Mouse (Mus musculus) G1E (cell line): ENCODE results near the gene Tns2. TPM values are rescaled to one million over a fixed set of nuclear protein-coding genes. Genes with fewer than 3 reads are reported as not detected.

Experiments used
- ATAC-seq: 2 replicates; pipeline ENCODE4 v1.8.0; 2016; ENCODE audit warnings: mild to moderate bottlenecking; ENCODE audit not compliant: insufficient number of reproducible peaks, poor library complexity, low FRiP score, severe bottlenecking; ENCODE audit errors: extremely low read depth
- DNase-seq: peaks from one replicate; pipeline ENCODE4 v3.0.0; 2012; ENCODE audit warnings: low spot score
- H3K27me3 ChIP-seq: 2 replicates; pipeline ENCODE4 v1.6.1; 2012; ENCODE audit warnings: mild to moderate bottlenecking, low read length, inconsistent platforms; ENCODE audit not compliant: insufficient read depth
- H3K36me3 ChIP-seq: replicated peaks from 2 replicates; pipeline ENCODE3; 2012; ENCODE audit warnings: mild to moderate bottlenecking, inconsistent platforms
- H3K4me1 ChIP-seq: 2 replicates; pipeline ENCODE4 v1.6.1; 2012; ENCODE audit warnings: low read depth, low read length, inconsistent platforms, mixed read lengths; ENCODE audit not compliant: insufficient read depth
- H3K4me3 ChIP-seq: 2 replicates; pipeline ENCODE4 v1.5.1; 2012; ENCODE audit warnings: low read depth, mild to moderate bottlenecking, inconsistent platforms, low read length, moderate library complexity, mixed read lengths
- H3K9me3 ChIP-seq: replicated peaks from 2 replicates; pipeline ENCODE4 v1.6.1; 2012; ENCODE audit warnings: inconsistent platforms
- CTCF ChIP-seq: IDR thresholded peaks from 2 replicates; pipeline ENCODE4 v1.5.1; 2012; ENCODE audit warnings: low read depth, low read length, inconsistent platforms, mixed read lengths
- GATA1 ChIP-seq: IDR thresholded peaks from 2 replicates; pipeline ENCODE4 v1.6.1; 2012; ENCODE audit warnings: borderline replicate concordance, low read length, inconsistent platforms, mixed read lengths
- GATA2 ChIP-seq: IDR thresholded peaks from 2 replicates; pipeline ENCODE4 v1.6.1; 2012; ENCODE audit warnings: low read depth, low read length, inconsistent platforms, borderline replicate concordance
- POLR2AphosphoS5 ChIP-seq: IDR thresholded peaks from 2 replicates; pipeline ENCODE4 v1.6.1; 2012; ENCODE audit warnings: low read depth, low read length, inconsistent platforms; ENCODE audit not compliant: insufficient replicate concordance
- TAL1 ChIP-seq: conservative IDR thresholded peaks from 2 replicates; pipeline ENCODE4 v1.6.1; 2012; ENCODE audit warnings: low read depth, low read length, inconsistent platforms, mixed read lengths
- polyA plus RNA-seq: library from polyadenylated mRNA; stranded (reverse); fragments of >175 nt; gene quantifications from 2 replicates; pipeline ENCODE4 v1.2.3, GENCODE M21; 2012
- total RNA-seq, 2 experiments: library from RNA; stranded (forward) in 1 of 2; stranded (reverse) in 1 of 2; fragments of 200-1000 nt in 1 of 2; fragments of >200 nt in 1 of 2; fragmentation: Nextera tagmentation in 1 of 2; gene quantifications; 2 replicates each; pipeline ENCODE4 v1.2.3; 2014 to 2017

Gene Tns2
- total and polyA plus RNA-seq, 3 experiments, result 0.55 to 2.3 TPM; not detected in 1

DNA sequence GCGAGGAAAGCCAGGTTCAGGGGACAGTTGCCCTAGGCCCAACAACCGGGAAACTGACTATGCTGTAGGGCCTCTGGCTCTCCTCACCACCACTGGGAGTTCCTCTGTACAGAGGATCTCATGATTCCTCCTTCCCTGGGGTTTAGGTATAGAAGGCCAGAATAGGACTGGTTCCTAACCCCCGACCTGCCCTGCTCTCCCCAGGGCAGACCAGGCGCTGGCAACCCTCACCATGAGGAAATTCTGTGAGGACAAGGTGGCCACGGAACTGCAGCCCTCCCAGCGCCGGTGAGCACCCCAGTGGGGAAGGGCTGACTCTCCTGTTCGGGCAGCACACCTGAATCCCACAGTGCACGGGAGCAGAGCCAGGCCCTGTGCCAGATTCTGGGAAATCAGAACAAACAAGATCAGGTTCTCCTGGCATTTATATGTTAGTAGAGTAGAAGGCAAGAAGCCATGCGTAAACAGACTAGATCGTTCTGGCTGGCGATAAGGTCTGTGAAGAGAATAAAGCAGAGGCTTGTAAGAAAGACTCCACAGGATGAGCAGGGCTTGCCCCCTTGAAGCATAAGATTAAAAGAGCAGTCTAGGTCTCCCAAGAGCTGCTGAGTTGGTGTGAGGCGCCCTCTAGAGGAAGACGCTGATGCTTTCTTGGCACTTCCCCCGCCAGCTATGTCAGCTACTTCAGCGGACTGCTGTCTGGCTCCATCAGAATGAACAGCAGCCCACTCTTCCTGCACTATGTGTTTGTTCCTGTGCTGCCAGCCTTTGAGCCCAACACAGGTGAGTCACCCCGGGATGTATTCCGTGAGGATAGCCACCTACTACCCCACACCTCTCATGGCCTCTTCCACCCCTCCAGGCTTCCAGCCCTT is 8.7 kb downstream of the Tns2 start:
- H3K9me3 ChIP-seq, result no peaks in the 10 kb centered on the region
- no peak overlapping the region for H3K4me3 ChIP-seq
- ATAC-seq (peak; percentile 31; the same call in 1 of the 2 replicates), DNase-seq (peak; percentile 72)
- H3K27me3 ChIP-seq, result peaks cover 70% of the 10 kb centered on the region
- TF ChIP-seq GATA2, result no peak
- TF ChIP-seq POLR2AphosphoS5, result no peak
- peak; percentile 52 for TF ChIP-seq CTCF
- no peak for TF ChIP-seq GATA1
- peaks cover 57% of the 10 kb centered on the region for H3K4me1 ChIP-seq
- H3K36me3 ChIP-seq, result no peaks in the 10 kb centered on the region

DNA sequence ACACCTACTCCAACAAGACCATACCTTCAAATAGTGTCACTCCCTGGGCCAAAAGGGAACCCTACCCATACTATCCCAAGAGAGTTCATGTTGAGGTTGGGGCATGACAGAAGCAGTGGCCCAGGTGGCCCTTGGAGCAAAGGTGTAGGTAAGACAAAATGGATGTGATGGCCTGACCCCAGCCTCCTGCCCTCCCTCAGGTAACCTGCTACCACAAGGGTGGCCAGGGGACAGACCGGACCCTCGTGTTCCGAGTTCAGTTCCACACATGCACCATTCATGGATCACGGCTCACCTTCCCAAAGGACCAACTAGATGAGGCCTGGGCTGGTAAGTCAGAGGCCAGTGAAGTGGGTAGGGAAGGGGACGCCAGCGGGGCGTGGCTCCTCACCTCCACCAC is 10.1 kb downstream of the Tns2 start:
- DNase-seq (no peak), ATAC-seq (no peak)
- peaks cover 49% of the 10 kb centered on the region for H3K4me1 ChIP-seq
- TF ChIP-seq GATA2 (no peak), TAL1 (no peak), POLR2AphosphoS5 (no peak), CTCF (no peak), GATA1 (no peak)
- H3K9me3 ChIP-seq, result no peaks in the 10 kb centered on the region
- peaks cover 59% of the 10 kb centered on the region for H3K27me3 ChIP-seq
- peaks cover 3% of the 10 kb centered on the region for H3K36me3 ChIP-seq
- no peak overlapping the region for H3K4me3 ChIP-seq

GRCm38 (mm10) chr15:102110701-102111494 is 10.7 kb downstream of the Tns2 start:
- ATAC-seq, result no peak
- peaks cover 49% of the 10 kb centered on the region for H3K4me1 ChIP-seq
- H3K36me3 ChIP-seq, result peaks cover 10% of the 10 kb centered on the region
- H3K4me3 ChIP-seq, result no peak overlapping the region
- H3K27me3 ChIP-seq, result peaks cover 52% of the 10 kb centered on the region
- TF ChIP-seq GATA1, result no peak
- no peak for TF ChIP-seq TAL1
- DNase-seq, result no peak
- H3K9me3 ChIP-seq, result no peaks in the 10 kb centered on the region

DNA sequence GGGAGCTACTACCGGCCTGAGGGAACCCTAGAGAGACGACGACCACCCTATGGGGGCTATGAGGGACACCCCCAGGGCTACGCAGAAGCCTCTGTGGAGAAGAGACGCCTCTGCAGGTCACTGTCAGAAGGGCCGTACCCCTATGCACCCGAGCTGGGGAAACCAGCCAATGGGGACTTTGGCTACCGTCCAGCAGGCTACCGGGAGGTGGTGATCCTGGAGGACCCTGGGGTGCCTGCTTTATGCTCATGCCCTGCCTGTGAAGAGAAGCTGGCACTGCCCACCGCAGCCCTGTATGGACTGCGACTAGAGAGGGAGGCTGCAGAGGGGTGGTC is 11.2 kb downstream of the Tns2 start:
- DNase-seq, result no peak
- Histone ChIP-seq H3K27me3 (peaks cover 47% of the 10 kb centered on the region), H3K36me3 (peaks cover 15% of the 10 kb centered on the region), H3K9me3 (no peaks in the 10 kb centered on the region), H3K4me1 (peaks cover 48% of the 10 kb centered on the region), H3K4me3 (peak overlapping the region; percentile 5; the same call in 1 of the 2 replicates)
- no peak for TF ChIP-seq POLR2AphosphoS5
- TF ChIP-seq TAL1, result no peak
- TF ChIP-seq GATA1, result no peak
- TF ChIP-seq CTCF, result no peak
- TF ChIP-seq GATA2, result no peak
- no peak for ATAC-seq

- Histone ChIP-seq H3K36me3 (peaks cover 22% of the 10 kb centered on the region), H3K27me3 (peaks cover 40% of the 10 kb centered on the region), H3K4me1 (peaks cover 48% of the 10 kb centered on the region), H3K9me3 (no peaks in the 10 kb centered on the region), H3K4me3 (no peak overlapping the region)
- TF ChIP-seq POLR2AphosphoS5, result no peak
- no peak for TF ChIP-seq CTCF
- no peak for TF ChIP-seq TAL1
- TF ChIP-seq GATA2, result no peak
- no peak for TF ChIP-seq GATA1
- ATAC-seq, result no peak
- no peak for DNase-seq
Observed at GRCm38 (mm10) chr15:102112181-102112580, 12.0 kb downstream of the Tns2 start.

- Histone ChIP-seq H3K9me3 (no peaks in the 10 kb centered on the region), H3K36me3 (peaks cover 28% of the 10 kb centered on the region), H3K4me1 (peaks cover 46% of the 10 kb centered on the region), H3K4me3 (no peak overlapping the region), H3K27me3 (peaks cover 34% of the 10 kb centered on the region)
- DNase-seq (no peak), ATAC-seq (no peak)
- TF ChIP-seq POLR2AphosphoS5 (no peak), GATA2 (no peak), CTCF (no peak), GATA1 (no peak), TAL1 (no peak)
Observed at GRCm38 (mm10) chr15:102112827-102113226, 12.6 kb downstream of the Tns2 start.
